Mouse (Mus musculus) naive thymus-derived CD4-positive, alpha-beta T cell, adult 2 months (primary cell): ENCODE data around the gene Gm49353.

Experiments used
- DNase-seq: peaks from one replicate; pipeline ENCODE4 v3.0.0-alpha.2; 2011; ENCODE audit warnings: low read depth

Gm49353 gene

DNA sequence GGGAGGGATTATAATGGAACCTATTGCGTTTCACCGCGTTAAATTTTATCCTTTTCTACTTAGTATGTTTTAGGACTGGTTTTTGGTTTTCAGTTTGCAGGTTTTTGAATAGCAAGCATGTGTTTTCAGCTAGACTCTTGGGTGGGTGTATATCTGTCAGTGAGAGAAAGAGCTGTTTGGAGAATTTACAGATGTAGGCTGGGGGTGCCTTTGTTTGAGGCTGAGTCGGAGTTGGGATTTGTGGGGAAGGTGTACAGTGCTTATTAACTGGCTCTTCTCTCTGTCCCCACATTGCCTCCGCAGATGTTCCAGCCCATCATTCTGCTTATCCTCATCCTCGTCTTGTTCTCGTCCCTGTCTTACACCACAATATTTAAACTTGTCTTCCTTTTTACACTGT is at the start of gene Gm49353:
Gm49353 (plus strand) TSS at position 313 of the 400 bp plus-strand sequence.
- no peak for DNase-seq

DNA sequence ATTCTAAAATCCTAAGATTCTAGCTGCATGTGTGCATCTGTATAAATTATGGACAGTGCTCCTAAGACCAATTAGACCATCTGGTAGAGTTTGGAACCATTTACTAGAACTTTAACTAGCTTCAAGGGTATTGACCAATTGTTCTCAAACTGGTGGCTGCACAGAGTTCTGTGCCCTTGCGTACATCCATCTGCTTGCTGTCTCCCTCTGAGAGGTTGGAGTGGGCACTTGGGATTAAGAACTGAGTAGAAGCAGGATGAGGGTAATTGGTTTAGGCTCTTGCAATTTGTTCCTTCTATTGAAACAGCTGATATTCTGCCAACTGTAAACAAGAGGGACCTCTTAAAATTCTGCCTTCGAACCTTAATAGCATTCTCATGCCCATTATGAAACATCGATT is 43.5 kb upstream of the Gm49353 start:
- no peak for DNase-seq

DNA sequence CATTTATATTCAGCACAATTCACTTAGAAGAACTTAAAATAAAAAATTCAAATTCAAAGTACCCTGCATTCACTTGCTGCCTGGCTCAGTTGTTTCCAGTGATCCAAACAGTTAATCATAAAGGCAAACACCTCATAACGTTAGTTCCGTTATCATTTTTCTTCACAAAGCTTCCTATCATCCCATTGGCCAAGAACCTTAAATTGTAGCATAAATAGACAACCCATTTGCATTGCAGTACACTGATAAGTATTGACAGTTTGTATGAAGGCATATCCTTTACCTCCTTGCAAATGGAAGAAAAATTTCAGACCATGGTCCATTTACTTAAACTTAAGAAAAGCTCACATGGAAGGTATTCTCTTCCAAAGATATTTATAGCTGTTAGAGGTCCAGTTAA is 37.1 kb upstream of the Gm49353 start:
- no peak for DNase-seq

DNA sequence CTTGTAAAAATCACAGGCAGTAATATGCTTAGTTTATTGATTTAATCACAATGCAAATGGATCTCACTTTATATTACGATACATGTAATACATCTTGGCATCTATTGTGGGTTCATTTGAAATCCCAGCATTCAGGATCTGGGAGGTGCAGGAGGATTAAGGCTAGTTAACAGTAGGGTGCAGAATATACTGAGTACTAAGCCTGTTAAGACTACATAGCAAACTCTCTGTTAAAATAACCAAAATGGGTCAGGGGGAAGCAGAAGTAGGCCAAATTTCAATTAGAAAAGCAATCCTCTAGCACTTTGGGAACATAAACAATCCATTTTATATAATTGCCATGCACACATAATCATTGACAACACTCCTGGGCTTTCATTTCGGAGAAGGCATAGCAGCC is 25.0 kb upstream of the Gm49353 start:
- no peak for DNase-seq

DNA sequence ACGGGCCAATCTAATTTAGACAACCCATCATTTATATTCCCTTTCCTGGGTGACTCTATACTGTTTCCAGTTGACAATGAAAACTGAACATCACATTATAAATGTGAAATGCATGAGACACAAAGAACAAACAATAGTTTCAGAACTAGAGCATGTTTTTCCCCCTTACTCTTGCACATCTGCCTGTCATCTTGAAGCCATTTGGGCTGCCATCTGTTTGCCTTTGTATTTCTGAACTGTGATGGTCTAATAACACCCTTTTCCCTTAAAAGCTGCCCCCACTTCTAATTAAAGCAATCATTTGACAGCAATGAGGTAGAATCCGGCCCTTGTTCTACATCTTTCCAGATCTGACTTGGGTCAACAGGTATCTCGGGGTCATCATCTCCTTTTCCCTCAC is 23.1 kb upstream of the Gm49353 start:
- no peak for DNase-seq

DNA sequence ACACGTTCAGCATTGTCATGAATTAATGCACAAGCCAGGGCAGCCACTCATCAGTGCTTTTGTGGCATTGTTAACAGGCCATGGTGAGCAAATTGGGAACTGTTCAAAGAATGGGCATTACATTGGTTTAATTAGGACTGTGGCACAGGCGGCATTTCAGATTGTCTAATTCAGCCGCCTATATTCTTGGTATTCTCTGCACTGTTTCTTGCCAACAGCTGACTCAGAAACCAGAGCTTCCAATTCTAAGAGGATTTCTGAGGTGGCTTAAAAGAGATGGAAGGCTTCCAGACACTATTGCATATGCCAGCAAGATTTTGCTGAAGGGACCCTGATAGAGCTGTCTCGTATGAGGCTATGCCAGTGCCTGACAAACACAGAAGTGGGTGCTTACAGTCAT is 21.9 kb upstream of the Gm49353 start:
- DNase-seq: no peak

DNA sequence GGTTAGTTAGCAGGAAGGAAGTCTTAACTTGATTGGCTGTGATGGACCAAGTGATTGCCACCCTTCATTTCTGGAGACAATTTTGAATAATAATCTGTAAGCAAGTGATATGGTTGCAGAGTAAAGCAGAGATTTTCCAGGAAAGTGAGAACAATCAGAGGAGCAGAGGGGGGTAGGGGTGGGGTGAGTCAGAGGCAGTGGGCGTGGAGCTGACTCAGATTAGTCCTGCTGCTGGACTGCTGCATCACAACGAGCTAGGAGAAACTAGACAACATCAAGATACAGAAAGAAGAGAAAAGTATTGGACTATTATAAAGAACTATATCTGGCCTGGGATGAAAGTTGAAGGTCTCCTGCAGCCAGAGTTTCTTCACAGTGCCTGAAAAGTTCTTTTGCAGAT is 20.8 kb upstream of the Gm49353 start:
- DNase-seq: no peak

DNA sequence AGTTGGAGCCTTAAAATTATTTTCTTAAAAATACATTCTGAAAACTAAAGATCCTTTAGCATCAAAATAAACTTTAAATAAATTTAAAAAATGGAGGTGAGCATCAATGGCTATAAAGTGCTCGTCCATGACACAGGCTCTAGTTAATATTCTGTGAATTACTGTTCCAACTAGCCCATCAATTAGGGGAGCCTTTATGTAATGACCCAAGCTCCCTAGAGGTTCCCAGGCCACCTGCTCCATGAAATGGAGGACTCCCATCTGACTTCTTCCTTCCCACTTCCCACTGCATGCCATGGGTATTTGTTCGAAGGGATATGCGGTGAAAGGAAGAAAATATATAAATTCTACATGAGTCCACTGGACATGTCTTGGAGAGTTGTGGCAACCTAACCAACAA is 18.5 kb upstream of the Gm49353 start:
- no peak for DNase-seq

DNA sequence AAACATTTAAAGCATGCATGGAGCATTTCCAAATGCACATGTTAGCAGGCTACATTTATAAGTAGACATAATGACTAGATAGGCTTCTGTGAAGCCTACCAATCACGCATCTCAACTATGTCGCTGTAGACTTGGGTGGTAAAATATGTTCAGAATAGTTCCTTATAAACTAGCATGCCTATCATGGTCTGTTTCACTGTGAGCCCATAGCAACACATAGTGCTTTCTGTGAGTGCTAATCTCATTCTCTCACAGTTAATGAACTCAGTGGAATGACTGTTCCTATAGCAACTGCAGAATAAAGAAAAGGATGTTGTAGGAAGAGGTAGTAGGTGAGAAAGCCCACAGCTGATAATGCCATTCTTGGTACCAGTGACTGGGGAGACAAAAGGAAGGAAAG is 17.7 kb upstream of the Gm49353 start:
- no peak for DNase-seq

DNA sequence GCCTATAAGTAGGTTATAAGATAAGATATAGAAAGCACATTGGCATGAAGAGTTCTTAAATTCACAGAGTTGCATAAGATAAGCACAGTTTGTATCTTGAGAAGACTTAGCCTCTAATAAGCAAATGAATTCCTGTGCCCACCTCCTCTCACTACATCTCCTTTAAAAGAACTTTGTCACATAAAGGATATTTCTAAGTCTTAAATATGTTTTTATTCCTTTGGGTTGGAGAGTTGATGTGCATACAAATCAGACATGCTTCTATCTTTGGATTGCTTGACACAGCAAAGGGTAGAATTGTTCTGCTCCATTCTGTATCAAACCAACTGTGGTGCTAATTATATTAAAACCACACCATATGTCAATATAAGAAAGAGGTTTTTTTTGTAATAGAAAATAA is 5.0 kb upstream of the Gm49353 start:
- DNase-seq: no peak

DNA sequence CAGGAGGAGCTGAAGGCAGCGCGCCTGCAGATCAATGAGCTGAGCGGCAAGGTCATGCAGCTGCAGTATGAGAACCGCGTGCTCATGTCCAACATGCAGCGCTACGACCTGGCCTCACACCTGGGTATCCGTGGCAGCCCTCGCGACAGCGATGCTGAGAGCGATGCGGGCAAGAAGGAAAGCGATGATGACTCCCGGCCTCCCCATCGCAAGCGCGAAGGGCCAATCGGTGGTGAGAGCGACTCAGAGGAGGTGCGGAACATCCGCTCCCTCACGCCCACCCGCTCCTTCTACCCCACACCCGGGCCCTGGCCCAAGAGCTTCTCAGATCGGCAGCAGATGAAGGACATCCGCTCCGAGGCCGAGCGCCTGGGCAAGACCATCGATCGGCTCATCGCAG is 1.9 kb upstream of the Gm49353 start:
- no peak for DNase-seq

DNA sequence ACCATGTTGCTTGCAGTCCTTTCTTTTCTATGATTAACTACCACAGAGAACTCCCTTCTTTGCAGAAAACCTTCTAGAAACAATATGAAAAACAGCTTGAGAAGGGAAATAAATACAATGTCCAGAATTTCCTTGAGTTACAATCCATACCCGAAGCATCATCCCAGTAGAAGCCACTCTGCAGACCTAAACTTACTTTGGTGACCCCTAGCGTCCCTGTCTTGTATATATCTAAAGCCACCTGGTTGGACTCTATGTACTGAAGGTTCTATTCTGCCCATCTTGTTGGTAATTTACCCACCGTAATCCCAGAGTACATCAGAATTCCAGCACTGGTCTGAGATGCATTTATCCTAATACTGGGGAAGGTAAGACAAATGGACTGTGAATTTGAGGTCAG is 1.1 kb downstream of the Gm49353 start:
- no peak for DNase-seq

DNA sequence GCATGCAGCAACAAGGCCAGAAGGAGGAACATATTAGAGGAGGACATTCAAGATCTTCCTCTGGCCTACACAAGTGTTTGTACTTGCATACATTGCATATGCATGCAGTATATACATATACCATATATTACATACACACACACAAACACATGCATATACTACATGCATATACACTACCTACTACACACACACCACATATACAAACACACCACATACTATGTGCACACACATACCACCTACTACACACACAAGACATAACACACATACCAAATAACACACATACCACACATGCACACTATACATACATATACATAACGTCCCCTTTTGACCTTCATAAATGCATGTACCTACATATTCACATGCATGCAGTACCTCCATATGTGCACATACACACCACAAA is 1.9 kb downstream of the Gm49353 start:
- no peak for DNase-seq

DNA sequence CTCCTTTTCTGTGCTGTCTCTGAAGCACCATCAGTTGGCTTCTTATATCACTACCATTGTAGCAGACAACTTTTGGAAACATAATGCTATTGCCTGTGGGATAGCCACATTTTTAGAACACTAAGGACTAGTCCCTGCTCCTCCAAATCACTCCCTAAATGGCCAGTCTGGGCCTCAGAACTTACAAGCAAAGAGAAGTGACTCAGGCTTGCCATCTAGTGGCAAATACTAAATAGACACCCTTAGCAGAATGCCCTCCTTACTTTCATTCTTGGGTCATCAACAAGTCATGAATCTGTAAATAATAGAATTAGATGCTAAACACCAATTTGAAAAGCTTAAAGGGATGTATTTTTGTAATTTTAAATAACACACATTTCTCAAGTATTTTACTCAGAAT is 8.0 kb downstream of the Gm49353 start:
- peak; percentile 5 for DNase-seq

DNA sequence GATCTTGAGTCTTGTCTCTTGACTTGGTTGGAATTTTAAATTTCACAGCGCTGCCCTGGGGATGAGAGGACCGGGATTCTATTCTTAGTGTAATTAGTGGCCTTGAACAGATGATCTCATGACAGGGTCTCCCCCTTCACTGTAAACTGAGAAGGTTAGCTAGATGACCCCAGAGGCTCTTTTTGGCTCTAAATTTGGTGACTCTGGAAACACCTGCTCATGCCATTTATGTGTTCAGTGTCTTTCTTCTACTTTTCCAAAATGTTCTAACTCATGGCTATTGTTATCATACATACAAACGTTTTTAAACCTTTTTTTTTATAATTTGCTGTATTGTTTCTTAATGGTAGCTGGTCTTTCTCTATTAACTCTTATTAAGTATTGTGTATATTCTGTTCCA is 10.0 kb downstream of the Gm49353 start:
- no peak for DNase-seq

DNA sequence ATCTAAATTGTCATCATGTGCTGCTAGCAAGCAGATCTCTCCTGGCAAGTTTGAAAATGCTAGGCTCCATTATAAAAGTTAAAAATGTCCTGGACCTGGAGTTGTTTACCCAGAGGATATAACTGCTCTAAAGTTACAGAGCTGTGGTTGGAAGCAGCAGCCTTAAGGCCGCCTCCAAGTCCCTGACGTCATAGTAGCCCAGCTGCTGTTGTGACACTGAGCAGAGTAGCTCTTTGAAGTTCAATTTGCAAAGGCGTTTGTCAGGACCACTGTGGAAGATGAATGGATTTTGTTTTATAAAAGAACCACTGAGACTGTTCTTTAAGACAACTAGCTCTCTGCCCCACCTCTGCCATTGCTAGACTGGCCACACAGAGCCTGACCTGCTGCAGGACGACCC is 12.7 kb downstream of the Gm49353 start, which contains the start of gene 9330159F19Rik:
9330159F19Rik (plus strand) TSS at position 154 of the 400 bp plus-strand sequence.
- no peak for DNase-seq

DNA sequence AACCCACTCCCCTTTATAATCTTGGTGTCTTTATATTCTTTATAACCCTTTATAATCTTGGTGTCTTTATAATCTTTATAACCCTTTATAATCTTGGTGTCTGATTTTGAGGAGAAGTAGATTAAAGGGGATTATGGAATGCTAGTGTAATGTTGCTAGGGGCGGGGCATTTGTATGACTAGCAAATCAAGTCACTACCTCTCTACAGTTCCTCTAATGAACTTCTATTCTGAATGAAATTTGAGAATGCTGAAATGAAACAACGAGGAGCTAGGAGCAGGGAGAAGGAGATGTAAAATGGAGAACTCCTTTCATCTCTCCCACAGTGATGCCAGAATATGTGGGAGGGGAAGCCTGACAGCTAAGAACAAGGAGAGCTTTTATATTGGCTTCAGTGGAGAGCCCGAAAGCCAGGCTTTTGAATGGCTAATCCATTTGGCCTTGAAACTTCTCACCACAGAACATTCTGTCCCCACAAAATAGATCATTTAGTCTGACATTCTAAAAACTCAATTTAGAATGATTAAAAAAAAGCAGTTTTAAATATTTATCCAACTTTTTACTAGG is 14.9 kb downstream of the Gm49353 start:
- no peak for DNase-seq

DNA sequence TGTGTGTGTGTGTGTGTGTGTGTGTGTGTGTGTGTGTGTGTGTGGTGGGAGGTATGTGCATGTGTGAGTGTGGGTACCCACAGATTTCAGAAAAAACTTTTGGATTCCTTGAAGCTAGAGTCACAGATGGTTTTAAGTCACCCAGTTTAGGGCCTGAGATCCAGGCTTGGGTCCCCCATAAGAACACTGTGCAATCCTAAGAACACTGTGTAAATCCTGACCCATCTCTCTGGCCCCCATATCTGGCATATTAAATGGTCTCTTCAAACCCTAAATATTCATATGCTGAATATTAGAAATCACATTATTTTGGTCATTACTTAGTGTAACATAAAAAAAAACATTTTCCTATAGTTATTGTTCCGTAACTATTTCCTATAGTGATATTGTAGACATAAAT is 18.2 kb downstream of the Gm49353 start:
- no peak for DNase-seq

DNA sequence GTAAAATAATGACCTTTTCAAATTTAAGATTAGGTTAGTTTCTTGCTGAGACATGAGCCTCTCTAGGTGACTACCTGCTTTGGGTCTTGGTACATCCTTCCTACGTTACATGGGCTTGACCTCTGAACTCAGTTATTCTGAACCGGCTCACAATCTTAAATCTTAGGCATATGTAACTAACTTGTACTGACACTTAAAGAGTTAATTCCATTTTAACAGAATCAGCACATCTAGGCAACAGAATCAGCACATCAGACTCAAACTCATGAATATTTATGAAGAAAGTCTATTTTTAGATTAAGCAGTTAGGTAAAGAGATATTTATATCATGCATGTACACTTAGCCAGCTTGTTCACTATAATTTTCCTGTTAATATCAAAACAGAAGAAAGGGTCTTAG is 18.7 kb downstream of the Gm49353 start:
- no peak for DNase-seq

DNA sequence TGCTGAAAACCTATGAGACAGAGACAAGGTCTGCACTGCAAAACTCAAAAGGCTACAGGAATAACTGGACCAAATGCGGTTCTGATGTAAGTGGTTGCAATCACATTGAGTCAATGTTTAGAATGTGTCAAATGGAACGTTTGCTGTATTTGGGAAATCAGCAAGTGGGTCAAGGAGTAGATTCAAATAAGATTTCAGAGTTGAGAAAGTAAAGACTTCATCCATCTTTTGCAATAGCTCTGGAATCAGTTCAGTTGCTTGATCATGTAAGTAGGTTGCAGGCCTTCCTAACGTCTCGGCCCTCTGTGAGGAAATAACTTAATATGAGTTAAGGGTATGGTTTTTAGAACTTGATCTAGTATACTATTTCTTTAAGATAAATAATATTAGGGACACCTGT is 26.6 kb downstream of the Gm49353 start:
- DNase-seq: no peak

DNA sequence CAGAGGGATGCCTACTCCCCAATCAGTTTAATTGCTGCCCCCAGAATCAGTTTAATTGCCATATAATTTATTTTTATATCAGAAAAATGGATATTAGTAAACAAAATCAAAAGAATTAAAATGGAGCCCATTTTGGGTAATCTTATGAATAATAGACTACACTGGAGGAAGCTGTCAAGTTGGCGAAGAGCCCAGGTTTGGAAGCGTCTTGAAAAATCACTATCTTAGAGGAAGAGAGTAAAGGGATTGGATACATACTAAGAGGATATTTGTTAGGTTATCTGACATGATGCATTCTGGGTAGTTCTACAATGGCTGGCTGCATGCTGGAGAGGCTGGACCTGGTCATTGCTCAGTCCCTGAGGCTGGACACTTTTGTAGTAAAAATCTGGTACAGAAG is 32.5 kb downstream of the Gm49353 start:
- no peak for DNase-seq
